Mouse (Mus musculus): ENCODE measurements at regions not wholly inside any gene's neighbourhood (a gene's known extent, or its start where the extent isn't known, plus 50 kb on each side); places are given as distances from the start of the nearest gene placed in this dataset.

GRCm38 (mm10) chr7:40052255-40052654 is 534.7 kb downstream of the Zfp619 start:
- Histone ChIP-seq H3K9me3 (replicated peaks) (no peaks in the 10 kb centered on the region), H3K4me2 (replicated peaks) (no peak overlapping the region), H3K4me1 (no peaks in the 10 kb centered on the region), H3K27ac (no peak overlapping the region), H3K9ac (no peak overlapping the region), H3K4me3 (no peak overlapping the region), H3K27me3 (no peaks in the 10 kb centered on the region), H3K36me3 (no peaks in the 10 kb centered on the region)
- ATAC-seq (ENCODE audit: low FRiP score) = no peak
- WGBS = 57% methylated on average over 2 of the region's 2 CpGs

- no peak overlapping the region for H3K9ac ChIP-seq
- H3K4me1 ChIP-seq = no peaks in the 10 kb centered on the region
- WGBS = 64% methylated on average over 4 of the region's 4 CpGs
- H3K27me3 ChIP-seq = no peaks in the 10 kb centered on the region
- H3K36me3 ChIP-seq = no peaks in the 10 kb centered on the region
- H3K4me2 ChIP-seq (replicated peaks) = no peak overlapping the region
- no peak for ATAC-seq (ENCODE audit: low FRiP score)
- no peaks in the 10 kb centered on the region for H3K9me3 ChIP-seq (replicated peaks)
- no peak overlapping the region for H3K4me3 ChIP-seq
- H3K27ac ChIP-seq = no peak overlapping the region
These were observed 541.3 kb downstream of the Zfp619 start for GRCm38 (mm10) chr7:40058836-40059235.

- Histone ChIP-seq H3K27me3 (no peaks in the 10 kb centered on the region), H3K9me3 (replicated peaks) (no peaks in the 10 kb centered on the region)
- 55% methylated on average over 2 of the region's 2 CpGs for WGBS
These were observed 547.1 kb downstream of the Zfp619 start for GRCm38 (mm10) chr7:40064631-40065030.

GRCm38 (mm10) chr7:40065526-40065925 is 548.0 kb downstream of the Zfp619 start:
- Histone ChIP-seq H3K4me1 (no peaks in the 10 kb centered on the region), H3K9ac (no peak overlapping the region), H3K36me3 (no peaks in the 10 kb centered on the region), H3K27ac (no peak overlapping the region), H3K27me3 (no peaks in the 10 kb centered on the region), H3K9me3 (replicated peaks) (no peaks in the 10 kb centered on the region), H3K4me3 (no peak overlapping the region), H3K4me2 (replicated peaks) (no peak overlapping the region)
- WGBS = 85% methylated on average over 6 of the region's 6 CpGs
- no peak for ATAC-seq (ENCODE audit: low FRiP score)

More at GRCm38 (mm10) chr7:40064631-40065030, 547.1 kb downstream of the Zfp619 start:
- Histone ChIP-seq H3K4me1 (no peaks in the 10 kb centered on the region), H3K9ac (no peak overlapping the region), H3K36me3 (no peaks in the 10 kb centered on the region), H3K4me2 (replicated peaks) (no peak overlapping the region), H3K4me3 (no peak overlapping the region), H3K27ac (no peak overlapping the region)
- ATAC-seq (ENCODE audit: low FRiP score) = no peak

GRCm38 (mm10) chr7:40067378-40067777 is 549.8 kb downstream of the Zfp619 start:
- ATAC-seq (ENCODE audit: low FRiP score) = no peak
- Histone ChIP-seq H3K27ac (no peak overlapping the region), H3K27me3 (no peaks in the 10 kb centered on the region), H3K4me3 (no peak overlapping the region), H3K36me3 (no peaks in the 10 kb centered on the region), H3K4me1 (no peaks in the 10 kb centered on the region), H3K9me3 (replicated peaks) (no peaks in the 10 kb centered on the region), H3K4me2 (replicated peaks) (no peak overlapping the region), H3K9ac (no peak overlapping the region)
- 69% methylated on average over 1 of the region's 1 CpGs for WGBS

- Histone ChIP-seq H3K4me1 (no peaks in the 10 kb centered on the region), H3K36me3 (no peaks in the 10 kb centered on the region), H3K27ac (no peak overlapping the region), H3K4me2 (replicated peaks) (no peak overlapping the region), H3K9ac (no peak overlapping the region), H3K4me3 (no peak overlapping the region), H3K9me3 (replicated peaks) (no peaks in the 10 kb centered on the region), H3K27me3 (no peaks in the 10 kb centered on the region)
- no peak for ATAC-seq (ENCODE audit: low FRiP score)
- WGBS = 84% methylated on average over 2 of the region's 2 CpGs
These were observed 553.7 kb downstream of the Zfp619 start for GRCm38 (mm10) chr7:40071313-40071712.

GRCm38 (mm10) chr7:40072478-40072877 is 554.9 kb downstream of the Zfp619 start:
- H3K36me3 ChIP-seq = no peaks in the 10 kb centered on the region
- WGBS = 71% methylated on average over 1 of the region's 1 CpGs
- H3K9ac ChIP-seq = no peak overlapping the region
- no peaks in the 10 kb centered on the region for H3K4me1 ChIP-seq
- ATAC-seq (ENCODE audit: low FRiP score) = peak; percentile 52; the same call in 1 of the 2 replicates
- no peaks in the 10 kb centered on the region for H3K9me3 ChIP-seq (replicated peaks)
- H3K4me3 ChIP-seq = no peak overlapping the region
- no peak overlapping the region for H3K4me2 ChIP-seq (replicated peaks)
- no peaks in the 10 kb centered on the region for H3K27me3 ChIP-seq
- H3K27ac ChIP-seq = no peak overlapping the region

- H3K4me3 ChIP-seq = no peak overlapping the region
- no peaks in the 10 kb centered on the region for H3K27me3 ChIP-seq
- no peak overlapping the region for H3K4me2 ChIP-seq (replicated peaks)
- no peaks in the 10 kb centered on the region for H3K9me3 ChIP-seq (replicated peaks)
- no peak for ATAC-seq (ENCODE audit: low FRiP score)
- no peaks in the 10 kb centered on the region for H3K4me1 ChIP-seq
- no peak overlapping the region for H3K9ac ChIP-seq
- no peak overlapping the region for H3K27ac ChIP-seq
- WGBS = 56% methylated on average over 2 of the region's 2 CpGs
- H3K36me3 ChIP-seq = no peaks in the 10 kb centered on the region
These were observed 568.7 kb downstream of the Zfp619 start for GRCm38 (mm10) chr7:40086236-40086635.

- no peak overlapping the region for H3K27ac ChIP-seq
- no peak for ATAC-seq (ENCODE audit: low FRiP score)
- no peaks in the 10 kb centered on the region for H3K9me3 ChIP-seq (replicated peaks)
- H3K4me3 ChIP-seq = no peak overlapping the region
- H3K36me3 ChIP-seq = no peaks in the 10 kb centered on the region
- H3K4me1 ChIP-seq = no peaks in the 10 kb centered on the region
- H3K9ac ChIP-seq = no peak overlapping the region
- no peak overlapping the region for H3K4me2 ChIP-seq (replicated peaks)
- H3K27me3 ChIP-seq = no peaks in the 10 kb centered on the region
- WGBS = 85% methylated on average over 2 of the region's 2 CpGs
These were observed 579.5 kb downstream of the Zfp619 start for GRCm38 (mm10) chr7:40097094-40097493.

GRCm38 (mm10) chr7:40103057-40103945 is 585.7 kb downstream of the Zfp619 start:
- H3K4me1 ChIP-seq = no peaks in the 10 kb centered on the region
- no peaks in the 10 kb centered on the region for H3K36me3 ChIP-seq
- WGBS = 90% methylated on average over 7 of the region's 7 CpGs
- H3K9ac ChIP-seq = no peak overlapping the region
- no peak overlapping the region for H3K27ac ChIP-seq
- no peaks in the 10 kb centered on the region for H3K9me3 ChIP-seq (replicated peaks)
- H3K4me2 ChIP-seq (replicated peaks) = no peak overlapping the region
- no peaks in the 10 kb centered on the region for H3K27me3 ChIP-seq
- ATAC-seq (ENCODE audit: low FRiP score) = no peak
- no peak overlapping the region for H3K4me3 ChIP-seq

GRCm38 (mm10) chr7:40142906-40143305 is 625.3 kb downstream of the Zfp619 start:
- WGBS = 87% methylated on average over 4 of the region's 4 CpGs
- Histone ChIP-seq H3K27me3 (no peaks in the 10 kb centered on the region), H3K4me3 (no peak overlapping the region)

GRCm38 (mm10) chr7:40144431-40144830 is 626.9 kb downstream of the Zfp619 start:
- Histone ChIP-seq H3K9me3 (replicated peaks) (no peaks in the 10 kb centered on the region), H3K4me2 (replicated peaks) (no peak overlapping the region), H3K4me1 (no peaks in the 10 kb centered on the region), H3K9ac (no peak overlapping the region), H3K27ac (no peak overlapping the region), H3K36me3 (no peaks in the 10 kb centered on the region), H3K27me3 (no peaks in the 10 kb centered on the region), H3K4me3 (no peak overlapping the region)
- 71% methylated on average over 1 of the region's 1 CpGs for WGBS
- no peak for ATAC-seq (ENCODE audit: low FRiP score)

More at GRCm38 (mm10) chr7:40142906-40143305, 625.3 kb downstream of the Zfp619 start:
- H3K9me3 ChIP-seq (replicated peaks) = no peaks in the 10 kb centered on the region
- ATAC-seq (ENCODE audit: low FRiP score) = no peak
- H3K36me3 ChIP-seq = no peaks in the 10 kb centered on the region
- H3K9ac ChIP-seq = no peak overlapping the region
- H3K4me2 ChIP-seq (replicated peaks) = no peak overlapping the region
- H3K4me1 ChIP-seq = no peaks in the 10 kb centered on the region
- no peak overlapping the region for H3K27ac ChIP-seq

GRCm38 (mm10) chr7:40177570-40177969 is 660.0 kb downstream of the Zfp619 start:
- 92% methylated on average over 2 of the region's 2 CpGs for WGBS
- Histone ChIP-seq H3K36me3 (no peaks in the 10 kb centered on the region), H3K4me2 (replicated peaks) (no peak overlapping the region), H3K4me1 (no peaks in the 10 kb centered on the region), H3K4me3 (no peak overlapping the region), H3K9ac (no peak overlapping the region), H3K27ac (no peak overlapping the region), H3K27me3 (no peaks in the 10 kb centered on the region), H3K9me3 (replicated peaks) (no peaks in the 10 kb centered on the region)
- ATAC-seq (ENCODE audit: low FRiP score) = no peak

All from hindbrain, embryonic 12.5 days (tissue).